24 mouse cellular contexts compared by ENCODE assay signal in the genomic region with DNA sequence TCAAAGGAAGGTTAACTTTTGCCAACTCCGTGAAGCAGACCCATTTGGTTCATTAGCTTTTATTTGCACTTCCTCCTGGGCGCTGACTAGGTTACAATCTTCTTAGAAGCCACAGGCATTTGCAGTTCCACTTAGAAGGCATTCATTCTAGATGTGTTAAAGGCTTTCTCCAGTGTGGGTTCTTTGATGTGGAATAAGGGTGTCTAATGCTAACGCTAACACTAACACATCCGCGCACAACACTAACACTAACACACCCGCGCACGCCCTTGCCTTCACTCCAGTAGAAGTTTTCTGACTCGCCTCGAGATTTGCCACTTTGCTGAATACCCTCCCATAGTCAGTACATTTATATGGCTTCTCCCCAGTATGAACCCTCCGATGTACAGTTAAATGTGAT. TPM values are rescaled to one million over a fixed set of nuclear protein-coding genes. Genes with fewer than 3 reads are reported as not detected.
"Had no signal": no experiment of that assay in that cellular context is flagged by ENCODE, and none has a peak within 500 bp of the region (broad histone marks: within the 10 kb centered on the region; RNA-seq: fewer than 3 reads in every experiment).

No protein-coding gene starts in this region.

- H3K27ac ChIP-seq: liver, embryonic 13.5 days; lung, embryonic 15.5 days; macrophage; midbrain, embryonic 15.5 days; stomach, embryonic 15.5 days had no signal

- ATAC-seq: liver, postnatal 0 days; midbrain, embryonic 15.5 days had no signal

- H3K4me3 ChIP-seq: liver, embryonic 13.5 days; lung, embryonic 15.5 days; megakaryocyte, embryonic 14.5 days; midbrain, embryonic 15.5 days; stomach, embryonic 15.5 days had no signal

- DNase-seq: kidney, adult 11 months; kidney, adult 9 months; kidney, postnatal 36 days; liver; liver, embryonic 13.5 days; liver, postnatal 0 days; lung, postnatal 14 days; right cerebral cortex, postnatal 14 days; thymus, adult 2 months; thymus, postnatal 36 days had no signal

- H3K4me2 ChIP-seq: liver, embryonic 13.5 days; lung, embryonic 15.5 days; midbrain, embryonic 11.5 days; midbrain, embryonic 15.5 days; stomach, embryonic 15.5 days had no signal

- H3K9ac ChIP-seq: liver, embryonic 13.5 days; liver, postnatal 0 days; lung, embryonic 15.5 days; midbrain, embryonic 15.5 days; stomach, embryonic 15.5 days had no signal

- H3K27me3 ChIP-seq: midbrain, embryonic 15.5 days; stomach, embryonic 15.5 days had no signal

- H3K4me1 ChIP-seq: stomach, embryonic 15.5 days had no signal

- H3K9me3 ChIP-seq: liver, embryonic 13.5 days; lung, embryonic 15.5 days; megakaryocyte, embryonic 14.5 days; midbrain, embryonic 15.5 days; stomach, embryonic 15.5 days had no signal

- H3K36me3 ChIP-seq: liver, embryonic 13.5 days; lung, embryonic 15.5 days; midbrain, embryonic 15.5 days; stomach, embryonic 15.5 days had no signal

RNA-seq across cellular contexts. Expression of a gene that starts 0.7 kb away (rescaled TPM):
- total RNA-seq: layer of hippocampus, adult 18-20 months; layer of hippocampus, postnatal 14 days; left cerebral cortex, adult 18-20 months; left cerebral cortex, postnatal 14 days; monocyte, adult 5-6 weeks had no signal
- polyA plus RNA-seq: liver, embryonic 13.5 days; liver, postnatal 0 days; lung, embryonic 15.5 days; macrophage; midbrain, embryonic 11.5 days; midbrain, embryonic 15.5 days; neural tube, embryonic 14.5 days; spleen, adult 2 months; stomach, embryonic 15.5 days; testis, adult 2 months; thymus, adult 2 months had no signal

RNA-seq across cellular contexts. Expression of a gene that starts 37.1 kb away (rescaled TPM):
- total RNA-seq: monocyte, adult 5-6 weeks had no signal
